Mouse (Mus musculus) inflammation-experienced regulatory T-cells, adult 6 months (primary cell): ENCODE measurements around the gene Mapk10. TPM values are rescaled to one million over a fixed set of nuclear protein-coding genes. Genes with fewer than 3 reads are reported as not detected.

Experiments
- polyA plus RNA-seq, 3 experiments: library from polyadenylated mRNA; unstranded; fragments of 100-300 nt; shearing (Covaris generic); gene quantifications; one replicate each; pipeline ENCODE4 v1.2.1; 2017

The Mapk10 gene
- polyA plus RNA-seq, 3 experiments from 2014 or later, result not detected

Other genes with a start within 250 kb of the Mapk10 start
- gene Ptpn13, start 213.9 kb upstream of the Mapk10 start, polyA plus RNA-seq, result 10 to 100 TPM; 19.1 to 30.1 (median 25.2) TPM